Comparison of ENCODE assay signal across 8 mouse cellular contexts in genomic region chr3:129533743-129534530, GRCm38 (mm10). TPM values are rescaled to one million over a fixed set of nuclear protein-coding genes. Genes with fewer than 3 reads are reported as not detected.
DNase-seq lines count a peak whose midpoint lies in the region; ATAC-seq and TF ChIP-seq lines count a peak whose summit lies in the region.

No protein-coding gene starts in this region.

- H3K4me3 ChIP-seq in brown adipose tissue, adult 24 weeks (ENCODE audit: insufficient read depth, low read depth, low read length): peak overlapping the region; percentile 87
- H3K4me3 ChIP-seq in forebrain, embryonic 12.5 days (replicated peaks): peak overlapping the region; percentile 87
- peak overlapping the region; percentile 79 for H3K4me3 ChIP-seq in heart, postnatal 0 days (ENCODE audit: low read depth, low read length)
- peak overlapping the region; percentile 79 for H3K4me3 ChIP-seq in liver, postnatal 0 days (ENCODE audit: low read depth, low read length)
- peak overlapping the region; percentile 94 for H3K4me3 ChIP-seq in neural tube, embryonic 13.5 days
- H3K4me3 ChIP-seq in testis, adult 2 months (ENCODE audit: control insufficient read depth, low read depth, low read length): peak overlapping the region; percentile 48

- no peak for TF ChIP-seq CTCF in heart, postnatal 0 days (IDR thresholded peaks at IDR 0.05; ENCODE audit: low read depth)
- 0 out of 2 replicates have a peak, but pooled peaks have one; percentile 10 for TF ChIP-seq CTCF in liver, postnatal 0 days (IDR thresholded peaks at IDR 0.05; ENCODE audit: low read depth)
- no peak for TF ChIP-seq CTCF in testis, adult 2 months (IDR thresholded peaks at IDR 0.05; ENCODE audit: control insufficient read depth, insufficient read depth, insufficient replicate concordance, low read depth, low read length)

- no peaks in the 10 kb centered on the region for H3K27me3 ChIP-seq in forebrain, embryonic 12.5 days
- H3K27me3 ChIP-seq in heart, postnatal 0 days (ENCODE audit: control insufficient read depth, insufficient read depth, low read length): no peaks in the 10 kb centered on the region
- H3K27me3 ChIP-seq in liver, postnatal 0 days (ENCODE audit: insufficient read depth, low read length): no peaks in the 10 kb centered on the region
- no peaks in the 10 kb centered on the region for H3K27me3 ChIP-seq in neural tube, embryonic 13.5 days
- H3K27me3 ChIP-seq in testis, adult 2 months (ENCODE audit: control insufficient read depth, insufficient read depth, low read length): peaks cover 2% of the 10 kb centered on the region

- H3K4me1 ChIP-seq in brown adipose tissue, adult 24 weeks (ENCODE audit: control insufficient read depth, insufficient read depth, insufficient read length, low read length): no peaks in the 10 kb centered on the region
- H3K4me1 ChIP-seq in forebrain, embryonic 12.5 days: peaks cover 46% of the 10 kb centered on the region
- 0 out of 2 replicates have a peak, but pooled peaks cover 6% of the 10 kb centered on the region for H3K4me1 ChIP-seq in heart, postnatal 0 days (ENCODE audit: control insufficient read depth, insufficient read depth)
- H3K4me1 ChIP-seq in liver, postnatal 0 days (ENCODE audit: insufficient read depth): peaks cover 16% of the 10 kb centered on the region
- peaks cover 48% of the 10 kb centered on the region for H3K4me1 ChIP-seq in neural tube, embryonic 13.5 days (replicated peaks)
- peaks cover 15% of the 10 kb centered on the region for H3K4me1 ChIP-seq in testis, adult 2 months (ENCODE audit: control insufficient read depth, insufficient read depth, low read length)

- peak overlapping the region; percentile 98 for H3K9ac ChIP-seq in forebrain, embryonic 12.5 days
- H3K9ac ChIP-seq in heart, postnatal 0 days (replicated peaks; ENCODE audit: low read depth, low read length): peak overlapping the region; percentile 88
- H3K9ac ChIP-seq in liver, postnatal 0 days (replicated peaks): peak overlapping the region; percentile 93
- H3K9ac ChIP-seq in neural tube, embryonic 13.5 days: peak overlapping the region; percentile 98

- ATAC-seq in forebrain, embryonic 12.5 days (ENCODE audit: low FRiP score): peak; percentile 40
- peak; percentile 45 for ATAC-seq in heart, postnatal 0 days (ENCODE audit: insufficient read depth, low read depth)
- ATAC-seq in liver, postnatal 0 days: peak; percentile 32
- peak; percentile 30 for ATAC-seq in neural tube, embryonic 13.5 days (ENCODE audit: low read depth)

- DNase-seq in CD8-positive naive resting alpha-beta T cell, adult 2 months (ENCODE audit: low read depth in 2 of 2, low spot score in 2 of 2): peak; percentile 48 to 56
- peak; percentile 43 for DNase-seq in heart, postnatal 0 days (ENCODE audit: low spot score)
- DNase-seq in kidney, postnatal 4 days: peak; percentile 81 to 87
- peak; percentile 68 for DNase-seq in liver, postnatal 0 days

- WGBS in forebrain, embryonic 12.5 days: under 1% methylated on average over 49 of the region's 74 CpGs
- WGBS in heart, postnatal 0 days: 1% methylated on average over 73 of the region's 74 CpGs
- WGBS in liver, postnatal 0 days (ENCODE audit: insufficient replicate concordance): 1% methylated on average over 62 of the region's 74 CpGs
- WGBS in neural tube, embryonic 13.5 days: 1% methylated on average over 58 of the region's 74 CpGs

- TF ChIP-seq POLR2A in testis, adult 2 months (IDR thresholded peaks at IDR 0.05; ENCODE audit: control insufficient read depth, low read depth, low read length): no peak

- peak overlapping the region; percentile 76 for H3K27ac ChIP-seq in brown adipose tissue, adult 24 weeks (replicated peaks; ENCODE audit: low read depth, low read length)
- H3K27ac ChIP-seq in forebrain, embryonic 12.5 days: peak overlapping the region; percentile 97
- peak overlapping the region; percentile 80 for H3K27ac ChIP-seq in heart, postnatal 0 days (ENCODE audit: low read depth)
- peak overlapping the region; percentile 82 for H3K27ac ChIP-seq in liver, postnatal 0 days (ENCODE audit: low read depth)
- H3K27ac ChIP-seq in neural tube, embryonic 13.5 days (replicated peaks): peak overlapping the region; percentile 98
- no peak overlapping the region for H3K27ac ChIP-seq in testis, adult 2 months (ENCODE audit: control insufficient read depth, insufficient read depth, low read depth, low read length)

- H3K9me3 ChIP-seq in forebrain, embryonic 12.5 days: no peaks in the 10 kb centered on the region
- no peaks in the 10 kb centered on the region for H3K9me3 ChIP-seq in heart, postnatal 0 days (replicated peaks; ENCODE audit: control insufficient read depth, low read length)
- H3K9me3 ChIP-seq in liver, postnatal 0 days (ENCODE audit: low read length): no peaks in the 10 kb centered on the region
- H3K9me3 ChIP-seq in neural tube, embryonic 13.5 days: no peaks in the 10 kb centered on the region

- TF ChIP-seq EP300 in heart, postnatal 0 days (IDR thresholded peaks at IDR 0.05; ENCODE audit: low read depth): no peak
- TF ChIP-seq EP300 in liver, postnatal 0 days (IDR thresholded peaks at IDR 0.05; ENCODE audit: low read depth): no peak

- peak overlapping the region; percentile 77 for H3K4me2 ChIP-seq in forebrain, embryonic 12.5 days
- peak overlapping the region; percentile 64 for H3K4me2 ChIP-seq in heart, postnatal 0 days (ENCODE audit: low read depth, low read length)
- peak overlapping the region; percentile 85 for H3K4me2 ChIP-seq in liver, postnatal 0 days (ENCODE audit: low read depth, low read length)
- H3K4me2 ChIP-seq in neural tube, embryonic 13.5 days: peak overlapping the region; percentile 69

- no peaks in the 10 kb centered on the region for H3K36me3 ChIP-seq in forebrain, embryonic 12.5 days (replicated peaks)
- H3K36me3 ChIP-seq in heart, postnatal 0 days (replicated peaks; ENCODE audit: control insufficient read depth, insufficient read depth, low read length): no peaks in the 10 kb centered on the region
- no peaks in the 10 kb centered on the region for H3K36me3 ChIP-seq in liver, postnatal 0 days (replicated peaks; ENCODE audit: insufficient read depth, low read length)
- H3K36me3 ChIP-seq in neural tube, embryonic 13.5 days: no peaks in the 10 kb centered on the region
- no peaks in the 10 kb centered on the region for H3K36me3 ChIP-seq in testis, adult 2 months (ENCODE audit: control insufficient read depth, insufficient read depth, low read length)

RNA-seq across cellular contexts. Expression of gene Elovl6, which starts 1.8 kb away (rescaled TPM):
- polyA plus RNA-seq in brown adipose tissue, adult 24 weeks (2012; ENCODE audit: insufficient read depth, insufficient read length, missing spikeins): 307 and 735 TPM in 2 replicates
- polyA plus RNA-seq in forebrain, embryonic 12.5 days (2016; fragmentation: Nextera tagmentation; extraction: Ambion mirVana): 34.6 and 37.4 TPM in 2 replicates
- total RNA-seq in heart, postnatal 0 days (2014; rRNA removed; ENCODE audit: low replicate concordance): 2.4 and 5.2 TPM in 2 replicates
- polyA plus RNA-seq in heart, postnatal 0 days (2015; fragmentation: Nextera tagmentation; extraction: Ambion mirVana): 2.9 TPM in 2 replicates
- polyA plus RNA-seq in liver, postnatal 0 days (2015; fragmentation: Nextera tagmentation; extraction: Ambion mirVana): 6.6 and 8.0 TPM in 2 replicates
- polyA plus RNA-seq in neural tube, embryonic 13.5 days (2015; fragmentation: Nextera tagmentation; extraction: Ambion mirVana): 30.4 and 30.8 TPM in 2 replicates
- polyA plus RNA-seq in testis, adult 2 months (2012; rRNA removed): 13.3 and 14.0 TPM in 2 replicates
